Mouse (Mus musculus) forebrain, embryonic 15.5 days (tissue): ENCODE measurements at regions not wholly inside any gene's neighbourhood (a gene's known extent, or its start where the extent isn't known, plus 50 kb on each side); places are given as distances from the start of the nearest gene placed in this dataset.
A peak's percentile ranks its signal among the peaks of the same experiment; 100 is the strongest.

Experiments
- ATAC-seq: fragments of 200-750 bp; cut with Nextera tagmentation; replicated peaks from 2 replicates; pipeline ENCODE4 v1.8.0; 2017; ENCODE audit warnings: mild to moderate bottlenecking, moderate TSS enrichment, moderate library complexity
- H3K27ac ChIP-seq: fragments of 300-500 bp; sonication (generic); replicated peaks from 2 replicates; pipeline ENCODE4 v1.5.1; 2015; ENCODE audit warnings: mild to moderate bottlenecking, inconsistent platforms
- H3K27me3 ChIP-seq: fragments of 300-500 bp; sonication (generic); 2 replicates; pipeline ENCODE4 v1.6.1; 2015; ENCODE audit warnings: inconsistent platforms
- H3K36me3 ChIP-seq: fragments of 300-500 bp; sonication (generic); 2 replicates; pipeline ENCODE4 v1.6.1; 2015; ENCODE audit warnings: mild to moderate bottlenecking, inconsistent platforms
- H3K4me1 ChIP-seq: fragments of 300-500 bp; sonication (generic); 2 replicates; pipeline ENCODE4 v1.6.1; 2015; ENCODE audit warnings: inconsistent platforms
- H3K4me2 ChIP-seq: fragments of 300-500 bp; sonication (generic); replicated peaks from 2 replicates; pipeline ENCODE4 v1.6.1; 2015; ENCODE audit warnings: mild to moderate bottlenecking, inconsistent platforms
- H3K4me3 ChIP-seq: fragments of 300-500 bp; sonication (generic); 2 replicates; pipeline ENCODE4 v1.5.1; 2015; ENCODE audit warnings: mild to moderate bottlenecking, inconsistent platforms
- H3K9ac ChIP-seq: fragments of 300-500 bp; sonication (generic); replicated peaks from 2 replicates; pipeline ENCODE4 v1.6.1; 2015; ENCODE audit warnings: mild to moderate bottlenecking, inconsistent platforms
- H3K9me3 ChIP-seq: fragments of 300-500 bp; sonication (generic); 2 replicates; pipeline ENCODE4 v1.6.1; 2016; ENCODE audit warnings: inconsistent platforms
- WGBS: fragments of 180-500 bp; shearing (Covaris S2); methylation state at CpG from one replicate; pipeline ENCODE4 v1.1.7; 2015; ENCODE audit warnings: mixed read lengths; 5-methylcytosine and 5-hydroxymethylcytosine counted together

DNA sequence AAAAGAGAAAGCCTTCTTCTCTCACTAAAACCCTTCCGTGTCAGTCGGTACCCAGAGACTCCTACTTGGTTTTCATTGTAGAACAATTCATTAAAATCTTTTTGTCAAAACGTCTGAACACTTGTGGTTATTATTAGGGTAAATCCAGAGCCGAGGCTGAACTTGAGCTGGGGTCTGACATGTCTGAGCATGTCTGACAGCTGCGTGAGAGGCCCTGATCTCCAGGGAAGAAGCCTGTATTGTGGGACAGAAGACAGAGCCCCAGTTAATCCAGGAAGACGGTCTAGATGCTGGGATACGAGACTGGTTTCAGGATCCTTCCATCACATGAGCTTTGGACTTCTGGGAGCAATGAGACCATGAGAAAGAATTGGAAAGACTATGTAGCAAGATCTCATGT, 122.1 kb upstream of the Hes1 start:
- Histone ChIP-seq H3K27ac (no peak overlapping the region), H3K4me1 (peaks cover 11% of the 10 kb centered on the region), H3K9ac (no peak overlapping the region), H3K27me3 (no peaks in the 10 kb centered on the region), H3K36me3 (no peaks in the 10 kb centered on the region), H3K4me3 (no peak overlapping the region), H3K9me3 (no peaks in the 10 kb centered on the region), H3K4me2 (no peak overlapping the region)
- WGBS = 64% methylated on average over 7 of the region's 7 CpGs
- ATAC-seq = no peak

DNA sequence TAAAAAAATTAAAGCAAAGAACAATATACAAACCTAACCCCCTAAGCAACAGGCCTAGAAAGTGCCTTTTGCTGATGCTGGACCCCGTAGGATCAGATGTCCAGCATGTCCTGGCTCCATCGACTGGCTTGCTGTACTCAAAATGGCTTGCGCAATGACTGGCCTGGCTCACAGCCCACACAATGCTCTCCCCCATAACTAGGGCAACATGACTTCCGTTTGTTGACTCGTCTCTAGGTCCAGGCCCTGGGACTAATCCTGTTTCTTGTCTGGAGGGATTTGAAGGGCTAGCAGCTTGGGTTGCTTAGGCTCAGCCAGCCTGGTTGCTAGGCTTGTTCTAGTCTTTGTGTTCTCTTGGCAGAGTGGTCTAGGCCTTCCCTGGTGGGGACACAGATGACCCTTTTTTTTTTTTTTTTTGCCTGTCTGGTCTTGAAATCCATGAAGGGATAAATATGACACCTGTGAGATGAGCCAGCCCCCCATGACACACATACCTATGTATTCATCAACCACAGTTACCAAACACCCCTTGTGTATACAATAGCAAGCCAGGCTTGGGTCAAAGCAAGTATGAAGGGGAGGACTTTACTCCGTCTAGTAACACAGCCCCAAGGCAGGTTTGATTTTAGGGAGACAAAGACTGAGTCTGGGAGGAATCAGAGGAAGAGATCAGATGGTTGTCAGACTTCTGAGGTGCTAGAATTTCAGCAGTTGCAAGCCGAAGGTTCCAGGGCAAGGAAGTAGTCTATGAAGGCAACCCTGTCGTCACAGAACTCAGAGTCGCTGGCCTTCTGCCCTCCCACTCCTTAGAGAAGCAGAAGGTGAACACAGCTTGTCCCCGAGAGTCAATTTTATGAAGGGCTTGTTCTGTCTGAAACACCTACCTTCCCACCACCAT, 120.0 kb upstream of the Hes1 start:
- Histone ChIP-seq H3K4me2 (no peak overlapping the region), H3K9me3 (no peaks in the 10 kb centered on the region), H3K9ac (no peak overlapping the region), H3K4me3 (no peak overlapping the region), H3K27me3 (no peaks in the 10 kb centered on the region), H3K36me3 (no peaks in the 10 kb centered on the region), H3K4me1 (peaks cover 11% of the 10 kb centered on the region), H3K27ac (no peak overlapping the region)
- no peak for ATAC-seq
- 89% methylated on average over 10 of the region's 10 CpGs for WGBS

GRCm38 (mm10) chr16:29944966-29945365, 119.2 kb upstream of the Hes1 start:
- no peaks in the 10 kb centered on the region for H3K9me3 ChIP-seq
- no peak for ATAC-seq
- peaks cover 11% of the 10 kb centered on the region for H3K4me1 ChIP-seq
- H3K27ac ChIP-seq = no peak overlapping the region
- no peak overlapping the region for H3K9ac ChIP-seq
- H3K27me3 ChIP-seq = no peaks in the 10 kb centered on the region
- no peaks in the 10 kb centered on the region for H3K36me3 ChIP-seq
- no peak overlapping the region for H3K4me2 ChIP-seq
- no peak overlapping the region for H3K4me3 ChIP-seq
- 66% methylated on average over 5 of the region's 5 CpGs for WGBS

DNA sequence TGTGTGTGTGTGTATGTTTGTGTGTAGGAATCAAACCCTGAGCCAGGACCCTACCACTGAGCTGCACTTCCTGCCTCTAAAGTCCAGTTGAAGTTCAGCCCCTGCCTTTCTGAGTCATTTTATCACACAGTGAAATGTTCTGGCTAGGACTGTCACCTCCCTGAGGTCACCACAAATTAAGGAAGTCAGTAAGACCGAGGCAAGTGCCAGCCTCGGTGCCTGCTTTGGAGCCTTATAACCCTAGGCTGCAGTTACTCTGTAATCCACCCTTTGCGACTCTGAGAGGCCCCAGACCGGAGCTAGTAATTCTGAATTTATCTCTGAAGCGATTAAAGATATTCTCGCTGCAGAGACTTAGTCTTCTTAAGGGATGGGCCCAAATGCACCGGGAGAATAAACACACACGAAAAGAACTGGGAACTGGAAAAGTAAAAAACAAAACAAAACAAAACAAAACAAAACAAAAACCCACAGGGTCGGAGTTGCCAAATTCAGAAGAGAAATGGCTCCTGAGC, 118.8 kb upstream of the Hes1 start:
- Histone ChIP-seq H3K9ac (peak overlapping the region; percentile 60), H3K36me3 (no peaks in the 10 kb centered on the region), H3K4me1 (peaks cover 11% of the 10 kb centered on the region), H3K27me3 (no peaks in the 10 kb centered on the region), H3K4me2 (peak overlapping the region; percentile 95), H3K9me3 (no peaks in the 10 kb centered on the region), H3K27ac (peak overlapping the region; percentile 29; the same call in 1 of the 2 replicates), H3K4me3 (peak overlapping the region; percentile 41)
- 11% methylated on average over 9 of the region's 9 CpGs for WGBS
- no peak for ATAC-seq

- ATAC-seq = peak; percentile 80
- peak overlapping the region; percentile 95 for H3K4me2 ChIP-seq
- H3K4me3 ChIP-seq = peak overlapping the region; percentile 41
- peak overlapping the region; percentile 60 for H3K9ac ChIP-seq
- H3K27ac ChIP-seq = peak overlapping the region; percentile 29; the same call in 1 of the 2 replicates
- peaks cover 11% of the 10 kb centered on the region for H3K4me1 ChIP-seq
- no peaks in the 10 kb centered on the region for H3K36me3 ChIP-seq
- no peaks in the 10 kb centered on the region for H3K9me3 ChIP-seq
- no peaks in the 10 kb centered on the region for H3K27me3 ChIP-seq
- WGBS = 2% methylated on average over 39 of the region's 39 CpGs
Measured at GRCm38 (mm10) chr16:29945891-29946598, 118.1 kb upstream of the Hes1 start.

DNA sequence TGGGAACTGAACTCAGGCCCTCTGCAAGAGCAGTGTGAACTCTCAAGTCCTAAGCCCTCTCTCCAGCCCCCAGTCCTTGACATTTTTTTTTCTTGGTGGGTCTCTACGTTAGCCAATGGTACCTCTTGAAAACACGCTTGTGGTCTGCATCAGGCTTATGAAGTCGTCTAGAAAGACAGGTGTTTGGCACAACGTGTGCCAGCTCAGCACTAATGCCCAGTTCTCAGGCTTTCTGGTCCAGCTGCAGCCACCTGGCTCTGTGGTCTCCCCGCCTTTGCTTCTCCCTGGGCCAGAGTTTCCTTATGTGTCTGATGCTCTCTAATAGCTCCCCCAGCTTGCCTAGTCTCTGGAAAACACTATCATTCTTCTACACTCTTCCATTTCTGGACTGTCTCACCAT, 117.2 kb upstream of the Hes1 start:
- H3K4me3 ChIP-seq = no peak overlapping the region
- H3K4me1 ChIP-seq = peaks cover 11% of the 10 kb centered on the region
- no peaks in the 10 kb centered on the region for H3K36me3 ChIP-seq
- no peaks in the 10 kb centered on the region for H3K27me3 ChIP-seq
- no peak overlapping the region for H3K4me2 ChIP-seq
- no peak for ATAC-seq
- no peak overlapping the region for H3K9ac ChIP-seq
- whole genome bisulfite sequencing = 76% methylated on average over 5 of the region's 5 CpGs
- H3K27ac ChIP-seq = no peak overlapping the region
- H3K9me3 ChIP-seq = no peaks in the 10 kb centered on the region

DNA sequence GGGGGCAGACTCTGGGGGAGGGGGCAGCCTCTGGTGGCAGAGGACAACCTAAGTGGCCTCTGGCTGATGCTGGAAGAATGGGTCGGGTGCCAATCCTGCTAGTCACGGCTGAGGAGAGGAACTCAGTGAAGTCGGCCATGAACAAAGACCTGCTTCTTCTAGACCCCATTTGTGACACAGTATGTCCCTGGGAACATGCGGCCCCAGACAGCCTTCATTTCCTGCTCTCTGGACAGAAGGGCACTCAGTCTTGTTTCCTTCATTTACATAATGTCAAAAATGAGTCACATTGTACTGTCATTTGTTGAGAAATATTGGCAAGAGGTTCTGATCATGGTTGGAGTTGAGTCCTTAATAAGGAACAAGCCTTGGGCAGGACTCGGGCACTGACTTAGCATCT, 116.5 kb upstream of the Hes1 start:
- Histone ChIP-seq H3K27me3 (no peaks in the 10 kb centered on the region), H3K27ac (no peak overlapping the region), H3K4me1 (peaks cover 11% of the 10 kb centered on the region), H3K4me2 (no peak overlapping the region), H3K4me3 (no peak overlapping the region), H3K9me3 (no peaks in the 10 kb centered on the region), H3K9ac (no peak overlapping the region), H3K36me3 (no peaks in the 10 kb centered on the region)
- 65% methylated on average over 5 of the region's 5 CpGs for WGBS
- ATAC-seq = no peak

GRCm38 (mm10) chr16:29950136-29950535, 114.0 kb upstream of the Hes1 start:
- ATAC-seq = no peak
- Histone ChIP-seq H3K4me1 (peaks cover 11% of the 10 kb centered on the region), H3K9me3 (no peaks in the 10 kb centered on the region), H3K4me3 (no peak overlapping the region), H3K4me2 (no peak overlapping the region), H3K27ac (no peak overlapping the region), H3K9ac (no peak overlapping the region), H3K36me3 (no peaks in the 10 kb centered on the region), H3K27me3 (no peaks in the 10 kb centered on the region)
- 27% methylated on average over 9 of the region's 9 CpGs for WGBS

- no peak overlapping the region for H3K9ac ChIP-seq
- H3K36me3 ChIP-seq = no peaks in the 10 kb centered on the region
- no peak overlapping the region for H3K27ac ChIP-seq
- H3K27me3 ChIP-seq = no peaks in the 10 kb centered on the region
- H3K4me2 ChIP-seq = no peak overlapping the region
- peaks cover 6% of the 10 kb centered on the region for H3K4me1 ChIP-seq
- no peak overlapping the region for H3K4me3 ChIP-seq
- no peaks in the 10 kb centered on the region for H3K9me3 ChIP-seq
- WGBS = 90% methylated on average over 4 of the region's 4 CpGs
- no peak for ATAC-seq
Measured at GRCm38 (mm10) chr16:29950791-29951190, 113.4 kb upstream of the Hes1 start.

GRCm38 (mm10) chr16:29954700-29955099, 109.5 kb upstream of the Hes1 start:
- H3K4me3 ChIP-seq = no peak overlapping the region
- no peaks in the 10 kb centered on the region for H3K4me1 ChIP-seq
- no peak overlapping the region for H3K9ac ChIP-seq
- no peak for ATAC-seq
- no peak overlapping the region for H3K4me2 ChIP-seq
- 90% methylated on average over 10 of the region's 10 CpGs for WGBS
- no peaks in the 10 kb centered on the region for H3K27me3 ChIP-seq
- no peaks in the 10 kb centered on the region for H3K36me3 ChIP-seq
- H3K27ac ChIP-seq = no peak overlapping the region
- no peaks in the 10 kb centered on the region for H3K9me3 ChIP-seq

DNA sequence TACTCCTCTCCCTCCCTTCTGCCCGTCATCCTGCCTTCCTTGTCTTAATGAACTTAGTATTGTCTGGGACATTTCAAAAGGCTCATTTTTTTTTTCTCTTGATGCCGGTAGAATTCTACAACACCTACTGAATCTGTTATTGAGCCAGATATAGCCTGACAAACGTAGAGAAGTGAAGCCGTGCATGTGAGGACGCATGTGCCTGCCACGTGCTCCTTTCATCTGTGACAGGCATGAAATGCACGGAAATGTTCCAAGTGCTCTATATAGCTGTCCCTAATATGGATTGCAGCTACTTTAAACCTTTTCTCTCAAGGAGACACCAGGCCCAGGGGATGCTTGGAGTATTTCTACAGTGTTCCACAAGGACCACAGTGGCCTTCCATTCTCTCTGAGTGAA, 107.3 kb upstream of the Hes1 start:
- Histone ChIP-seq H3K9ac (no peak overlapping the region), H3K27me3 (no peaks in the 10 kb centered on the region), H3K27ac (no peak overlapping the region), H3K36me3 (no peaks in the 10 kb centered on the region), H3K4me1 (no peaks in the 10 kb centered on the region), H3K9me3 (no peaks in the 10 kb centered on the region), H3K4me3 (no peak overlapping the region), H3K4me2 (no peak overlapping the region)
- ATAC-seq = no peak
- 61% methylated on average over 7 of the region's 7 CpGs for WGBS

DNA sequence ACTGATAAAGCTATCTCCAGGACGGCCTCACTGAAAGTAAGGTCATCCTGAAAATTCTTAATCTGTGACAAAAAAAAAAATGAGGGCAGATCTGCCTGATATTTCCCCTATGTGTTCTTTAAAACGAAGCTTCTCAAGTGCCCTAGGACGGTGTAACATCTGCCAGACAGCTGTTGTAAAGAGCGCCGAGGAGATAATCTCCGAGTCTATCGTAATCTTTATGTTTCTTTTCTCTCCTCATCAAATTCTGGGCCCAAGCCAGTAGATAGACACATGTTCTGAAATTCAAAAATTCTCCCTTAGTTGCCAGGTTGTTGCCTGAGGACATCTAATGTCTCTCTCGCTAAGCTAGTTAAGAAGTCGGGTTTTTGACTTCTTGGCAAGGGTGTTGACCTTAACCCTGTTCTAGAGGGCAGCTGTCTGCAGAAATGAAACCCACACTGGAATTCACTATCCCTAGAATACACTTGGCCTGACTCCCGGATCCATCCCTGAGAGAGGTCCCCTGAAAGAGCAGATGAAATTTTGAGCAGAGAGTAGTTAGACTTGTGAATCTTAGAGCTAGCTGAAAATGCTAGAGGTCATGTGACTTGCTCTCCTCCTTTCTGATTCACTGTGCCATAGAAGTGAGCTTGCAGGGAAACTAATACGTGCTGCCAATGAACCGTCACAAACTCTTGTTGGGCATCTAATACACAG, 104.1 kb upstream of the Hes1 start:
- Histone ChIP-seq H3K27me3 (no peaks in the 10 kb centered on the region), H3K9ac (no peak overlapping the region), H3K36me3 (no peaks in the 10 kb centered on the region), H3K9me3 (no peaks in the 10 kb centered on the region), H3K4me1 (no peaks in the 10 kb centered on the region), H3K4me2 (no peak overlapping the region), H3K27ac (no peak overlapping the region), H3K4me3 (no peak overlapping the region)
- ATAC-seq = no peak
- 88% methylated on average over 12 of the region's 12 CpGs for WGBS
